Mouse (Mus musculus) frontal cortex, postnatal 10 days (tissue): ENCODE results near the gene Ddx56.

Experiments used
- DNase-seq, 2 experiments: peaks; one replicate each; pipeline ENCODE4 v3.0.0; 2022; ENCODE audit warnings: low spot score in 2 of 2, mixed read lengths in 1 of 2

Gene Ddx56

DNA sequence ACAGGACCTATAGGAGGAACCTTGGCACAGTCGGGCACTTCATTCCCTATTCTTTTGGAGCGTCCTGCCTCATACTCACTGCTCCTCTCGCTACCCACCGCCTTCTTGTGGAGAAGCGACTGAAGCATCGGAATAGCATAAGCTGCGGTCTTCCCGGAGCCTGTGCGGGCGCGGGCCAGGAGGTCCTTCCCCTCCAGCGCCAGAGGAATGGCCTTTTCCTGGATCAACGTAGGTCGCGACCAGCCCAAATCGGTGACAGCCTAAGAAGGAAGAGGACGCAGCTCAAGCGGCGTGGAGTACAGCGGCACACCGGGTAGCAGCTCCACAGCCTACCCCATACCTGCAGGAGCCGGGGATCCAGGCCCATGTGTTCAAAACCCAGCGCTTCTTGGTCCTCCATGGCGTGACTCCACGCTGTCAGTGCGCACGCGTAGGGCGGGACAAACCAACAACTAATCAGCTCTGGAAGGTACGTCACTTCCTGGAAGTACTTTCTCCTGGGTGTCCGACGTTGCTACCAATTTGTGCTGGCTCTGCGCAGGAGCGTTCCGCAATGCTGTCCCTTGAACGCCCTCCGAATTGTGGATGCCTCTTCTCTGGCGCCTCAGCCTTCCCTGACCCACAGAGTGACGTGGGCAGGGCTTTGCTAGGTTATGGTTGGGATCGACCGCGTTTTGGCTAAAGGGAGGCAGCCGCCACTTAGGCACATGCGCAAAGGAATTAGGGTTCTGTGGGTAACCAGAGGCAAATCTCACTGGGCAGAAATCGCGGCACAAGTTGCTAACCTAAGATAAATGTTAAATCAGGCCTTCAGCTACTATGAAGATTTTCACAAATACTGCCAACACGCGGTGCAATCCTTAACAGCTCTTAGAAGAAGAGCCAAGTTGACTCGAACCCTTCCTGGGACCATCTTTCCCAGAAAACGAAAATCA is at the start of gene Ddx56:
Gene Ddx56, minus strand, starts transcription at position 453 of the 935 bp plus-strand sequence.
- peak; percentile 89 to 90 for DNase-seq

DNA sequence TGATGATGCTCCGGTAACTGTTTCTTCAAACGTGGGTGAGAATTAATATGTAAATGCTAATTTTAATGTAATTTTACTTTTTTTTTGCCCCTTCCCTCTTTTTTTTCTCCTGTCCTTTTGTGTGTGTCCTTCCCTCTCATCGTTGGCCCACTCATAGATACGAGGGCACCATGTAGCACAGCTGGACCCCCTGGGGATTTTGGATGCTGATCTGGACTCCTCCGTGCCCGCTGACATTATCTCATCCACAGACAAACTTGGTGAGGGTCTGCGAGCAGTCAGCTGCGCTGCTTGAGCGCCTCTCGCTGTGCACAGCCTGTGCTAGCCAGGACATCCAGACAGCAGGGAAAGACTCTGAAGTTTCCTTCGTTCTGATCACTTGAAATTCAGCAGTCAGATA is 49.2 kb upstream of the Ddx56 start:
- DNase-seq: no peak

DNA sequence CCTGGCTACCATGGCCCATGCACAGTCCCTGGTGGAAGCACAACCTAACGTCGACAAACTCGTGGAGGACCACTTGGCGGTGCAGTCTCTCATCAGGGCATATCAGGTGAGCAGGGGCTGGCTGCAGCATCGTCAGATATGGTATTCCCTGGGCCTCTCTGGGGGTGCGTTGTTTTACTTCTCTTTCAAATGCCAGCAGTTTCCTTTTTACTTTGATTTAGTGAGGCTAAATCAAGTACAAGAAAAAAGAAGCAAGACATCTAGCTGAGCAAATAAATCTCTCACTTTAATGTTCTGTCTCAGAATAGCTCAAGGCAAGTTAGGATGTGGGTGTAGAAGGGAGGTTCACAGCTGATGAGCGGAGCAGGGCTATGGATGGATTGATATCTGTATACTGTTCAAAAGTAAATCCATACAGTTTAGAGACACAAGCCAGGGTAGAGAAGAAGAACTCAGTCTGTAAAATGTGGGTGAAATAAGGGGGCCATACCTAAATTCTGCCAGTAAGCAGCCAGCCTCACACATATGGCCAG is 46.4 kb upstream of the Ddx56 start:
- DNase-seq: no peak

DNA sequence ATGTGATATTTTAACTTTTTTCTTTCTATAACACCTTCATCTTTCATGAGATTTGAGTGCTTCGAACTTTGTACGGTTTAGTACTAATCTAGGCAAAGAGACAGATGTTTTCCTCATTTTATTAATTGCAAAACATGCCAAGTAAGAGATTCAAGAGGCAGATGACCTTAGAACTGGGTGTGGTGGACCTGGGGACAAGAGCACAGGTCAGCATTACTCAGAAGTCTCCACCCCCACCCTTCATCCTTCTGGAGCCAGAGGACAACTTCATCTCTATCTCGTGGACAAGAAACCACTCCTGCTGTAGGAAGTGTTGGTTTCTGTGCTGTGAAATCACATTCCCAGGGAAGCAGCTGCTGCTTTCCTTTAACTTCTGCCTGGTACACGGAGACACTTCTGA is 40.6 kb upstream of the Ddx56 start:
- DNase-seq: no peak

DNA sequence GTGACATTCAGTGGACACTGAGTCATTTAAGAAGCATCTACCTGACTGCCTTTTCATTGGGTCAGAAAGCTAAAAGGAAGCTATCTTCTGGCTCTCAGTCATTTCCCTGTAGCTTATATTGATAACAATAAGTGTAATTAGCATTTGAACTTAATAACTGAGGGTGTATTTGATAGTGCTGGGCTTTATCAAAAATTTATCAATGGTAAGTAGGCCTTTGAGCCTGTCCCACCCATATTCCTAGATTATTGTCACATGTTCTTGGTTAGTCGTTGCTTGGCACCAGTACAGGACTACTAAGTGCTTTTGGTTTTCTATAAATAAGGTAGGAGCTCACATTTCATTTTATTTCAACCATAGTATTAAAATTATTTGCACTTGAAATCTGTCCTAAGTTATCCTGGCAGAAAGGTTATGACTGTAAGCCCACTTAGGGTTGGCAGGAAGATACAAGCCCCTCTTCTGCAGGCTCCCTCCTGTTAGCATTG is 38.4 kb upstream of the Ddx56 start:
- DNase-seq: no peak

DNA sequence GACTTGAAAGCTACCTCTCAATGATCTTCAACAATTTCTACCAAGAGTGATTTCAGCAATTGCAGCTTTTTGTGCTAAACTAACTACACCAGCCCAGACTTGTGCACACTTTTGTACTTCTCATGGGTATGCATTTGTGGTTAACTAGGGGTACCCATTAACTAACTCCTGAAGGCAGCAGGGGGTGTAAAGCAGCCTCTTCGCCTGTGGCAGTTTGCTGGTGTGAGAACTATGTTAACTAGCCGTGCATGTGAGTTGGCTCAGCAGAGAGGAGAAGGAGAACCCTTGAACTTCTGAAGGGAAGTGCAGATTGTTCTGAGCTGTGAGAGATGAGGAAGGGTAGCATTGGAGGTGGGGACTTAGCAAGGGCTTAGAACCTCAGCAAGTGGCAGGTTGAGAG is 35.2 kb upstream of the Ddx56 start:
- DNase-seq: no peak

DNA sequence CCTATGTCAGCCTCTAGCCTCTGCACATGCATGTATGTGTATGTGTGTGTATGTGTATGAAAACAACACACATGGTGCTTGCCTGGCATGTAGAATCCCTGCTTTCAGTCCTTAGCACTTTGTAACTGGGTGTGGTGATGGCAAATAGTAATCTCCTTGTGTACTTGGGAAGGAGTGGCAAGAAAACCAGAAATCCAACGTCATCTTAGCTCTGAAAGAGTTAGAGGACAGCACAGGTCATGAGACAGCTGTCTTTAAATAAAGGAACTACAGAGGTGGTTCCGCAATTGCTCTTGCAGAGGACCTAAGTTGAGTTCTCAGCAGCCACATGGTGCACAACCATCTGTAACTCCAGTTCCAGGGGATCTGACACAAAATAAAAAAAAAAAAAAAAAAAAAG is 31.9 kb upstream of the Ddx56 start:
- DNase-seq: no peak

DNA sequence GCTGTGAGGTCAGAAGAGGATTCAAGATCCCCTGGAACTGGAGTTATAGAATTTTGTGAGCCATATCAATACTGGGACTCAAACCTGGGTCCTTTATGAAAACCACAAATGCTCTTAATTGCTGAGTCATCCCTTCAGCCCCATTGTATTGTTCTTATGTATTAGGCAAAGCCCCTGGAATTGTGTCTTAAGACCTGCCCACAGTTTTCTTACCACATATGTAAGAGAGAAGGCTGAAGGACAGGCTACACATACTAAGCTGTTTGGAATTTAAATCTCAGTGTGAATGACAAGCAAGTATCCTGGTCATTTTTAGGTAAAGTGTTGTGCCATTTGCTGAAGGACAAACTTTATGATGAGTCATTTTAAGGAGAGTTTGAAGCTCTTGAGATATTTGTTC is 28.5 kb upstream of the Ddx56 start:
- DNase-seq: no peak

DNA sequence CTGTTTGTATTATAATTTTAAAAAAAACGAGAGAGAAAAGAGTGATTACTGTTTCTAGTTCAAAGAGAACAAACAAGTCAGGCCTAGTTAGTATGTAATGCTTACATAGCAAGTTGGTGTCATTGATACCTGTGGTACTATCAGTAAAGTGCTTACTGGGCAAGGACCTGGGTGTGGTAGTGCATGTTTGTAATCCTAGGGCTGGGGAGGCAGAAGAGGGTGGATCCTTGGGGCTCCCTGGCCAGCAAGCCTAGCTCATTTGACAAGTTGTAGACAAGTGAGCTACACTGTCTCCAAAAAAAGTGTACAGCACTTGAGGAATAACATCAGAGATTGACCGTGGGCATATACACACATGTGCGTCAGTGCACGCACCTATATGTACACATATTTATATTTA is 27.1 kb upstream of the Ddx56 start:
- no peak for DNase-seq

DNA sequence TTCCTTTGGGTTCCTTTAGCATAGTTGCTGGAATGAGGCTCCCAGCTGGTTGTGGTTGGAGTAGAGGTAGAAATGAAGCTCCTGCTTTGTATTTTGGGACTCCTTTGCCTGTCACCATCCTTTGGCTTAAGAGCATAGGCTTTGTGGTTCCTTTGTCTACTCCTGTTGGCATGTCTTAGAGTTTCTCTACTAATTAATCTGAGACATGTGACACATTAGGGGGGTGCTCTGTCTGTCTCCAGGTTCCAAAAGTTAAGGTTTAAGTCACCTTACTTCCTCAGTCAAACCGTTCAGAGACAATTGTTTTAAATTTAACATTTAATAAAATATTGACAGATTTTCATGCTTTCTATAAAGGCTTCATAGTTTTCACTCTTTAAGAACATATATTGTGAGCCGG is 26.0 kb upstream of the Ddx56 start:
- no peak for DNase-seq

DNA sequence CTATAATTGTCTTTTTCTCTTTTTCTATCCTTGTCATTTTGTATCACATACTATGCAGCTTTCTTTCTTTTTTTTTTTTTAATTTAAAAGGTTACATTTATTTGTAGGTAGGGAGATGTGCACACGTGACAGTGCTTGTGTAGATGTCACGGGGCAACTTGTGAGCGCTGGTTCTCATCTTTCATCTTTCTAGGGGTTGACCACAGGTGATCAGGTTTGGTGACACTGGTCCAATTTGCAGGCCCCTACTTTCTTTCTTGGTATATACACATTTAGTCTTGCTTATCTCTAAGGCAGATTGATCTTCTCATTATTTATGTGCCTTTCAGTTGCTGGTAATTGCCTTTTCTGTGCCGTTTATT is 25.4 kb upstream of the Ddx56 start:
- DNase-seq: no peak

DNA sequence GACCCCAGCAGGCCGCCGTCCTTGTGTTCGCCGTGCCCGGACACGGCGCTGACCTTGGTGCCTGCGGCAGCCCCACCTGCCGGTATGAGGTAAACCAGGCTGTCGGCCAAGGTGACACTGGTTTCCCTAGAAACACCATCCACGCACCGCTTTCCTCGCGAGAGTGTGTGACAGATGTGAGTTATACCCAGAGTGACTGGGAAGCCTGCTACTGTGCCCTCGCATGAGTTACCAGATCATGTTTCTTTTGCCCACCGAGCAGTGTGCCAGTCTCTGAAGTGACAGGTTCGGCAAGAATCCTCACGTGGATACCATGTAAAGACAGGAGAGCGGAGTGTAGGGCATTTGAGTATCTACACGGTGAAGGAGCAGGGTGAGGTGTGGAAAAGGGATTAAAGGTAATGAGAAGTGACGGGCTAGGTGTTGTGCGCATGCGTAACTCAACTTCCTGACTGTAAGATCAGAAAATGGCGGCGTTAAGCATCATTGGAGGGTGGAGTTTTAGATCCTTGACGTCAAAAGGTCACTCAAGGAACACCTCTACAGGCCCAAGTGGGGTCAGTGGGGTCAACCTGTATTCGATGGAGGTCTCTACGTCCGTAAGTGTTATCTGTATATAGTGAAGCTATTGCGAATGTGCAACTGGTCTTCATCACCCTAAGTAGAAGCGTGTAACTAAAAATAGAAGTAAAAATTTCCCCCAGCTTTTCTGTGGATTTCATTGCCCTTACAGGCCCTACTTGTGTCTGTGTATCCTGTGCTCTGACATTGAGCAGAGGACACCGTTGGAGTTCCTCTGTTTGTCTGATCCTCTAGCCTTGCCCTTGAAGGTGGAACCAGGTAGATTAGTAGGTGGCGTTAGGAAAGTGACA is 24.8 kb upstream of the Ddx56 start:
- peak in 1 of 2 experiments; percentile 69 for DNase-seq

DNA sequence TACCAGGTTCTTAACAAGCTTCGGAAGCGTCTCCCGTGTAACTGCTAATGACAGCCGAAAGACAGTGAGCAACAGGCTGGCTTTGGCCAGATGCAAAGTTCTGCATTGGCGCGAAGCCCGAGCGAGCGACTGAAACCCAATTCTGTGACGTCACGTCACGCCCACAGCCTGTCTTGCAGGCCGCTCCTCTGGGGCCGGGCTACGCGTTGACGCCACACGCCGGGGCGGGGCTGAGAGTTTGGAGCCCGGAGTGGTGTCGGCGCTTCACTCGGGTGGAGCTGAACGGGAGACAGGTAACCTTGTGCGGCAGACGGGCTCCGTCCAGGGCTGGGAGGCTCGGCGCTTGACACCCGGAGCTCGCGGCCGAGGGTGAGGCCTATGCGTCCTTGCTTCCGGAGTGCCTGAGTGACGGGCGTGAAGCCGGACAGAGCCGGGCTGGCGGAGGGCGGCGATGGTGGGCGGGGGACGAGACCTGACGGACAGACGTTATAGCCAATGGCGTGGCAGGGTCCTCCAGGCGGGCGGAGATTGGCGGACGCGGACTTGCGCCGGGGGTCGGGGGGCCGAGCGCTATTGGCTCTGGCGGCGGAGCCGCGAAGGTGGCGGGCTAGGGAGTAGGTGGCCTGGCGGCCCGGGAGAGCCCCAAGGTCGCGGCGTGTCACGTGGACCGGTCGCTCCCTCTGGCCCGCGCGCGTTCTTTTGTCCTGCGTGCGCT is 24.0 kb upstream of the Ddx56 start, which contains the start of gene Ogdh:
Gene Ogdh, plus strand, starts transcription at position 233 of the 715 bp plus-strand sequence.
- DNase-seq: peak; percentile 96 to 99

DNA sequence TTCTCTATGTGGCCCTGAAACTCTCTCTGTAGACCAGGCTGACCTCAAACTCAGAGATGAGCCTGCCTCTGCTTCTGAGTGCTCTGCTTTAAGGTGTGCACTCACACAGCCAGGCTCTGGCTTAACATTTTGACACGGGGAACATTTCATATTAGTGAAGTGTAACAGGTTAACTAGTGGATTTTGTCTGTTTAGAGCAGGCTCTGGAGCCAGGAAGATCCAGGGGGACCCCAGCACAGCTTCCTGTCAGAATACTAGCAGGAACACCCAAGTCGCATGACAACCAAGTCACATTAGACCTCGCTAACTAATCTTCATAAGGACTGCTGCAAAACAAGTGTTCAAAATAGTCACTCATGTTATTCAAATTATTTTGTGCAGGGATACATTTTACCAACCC is 23.3 kb upstream of the Ddx56 start:
- DNase-seq: no peak

DNA sequence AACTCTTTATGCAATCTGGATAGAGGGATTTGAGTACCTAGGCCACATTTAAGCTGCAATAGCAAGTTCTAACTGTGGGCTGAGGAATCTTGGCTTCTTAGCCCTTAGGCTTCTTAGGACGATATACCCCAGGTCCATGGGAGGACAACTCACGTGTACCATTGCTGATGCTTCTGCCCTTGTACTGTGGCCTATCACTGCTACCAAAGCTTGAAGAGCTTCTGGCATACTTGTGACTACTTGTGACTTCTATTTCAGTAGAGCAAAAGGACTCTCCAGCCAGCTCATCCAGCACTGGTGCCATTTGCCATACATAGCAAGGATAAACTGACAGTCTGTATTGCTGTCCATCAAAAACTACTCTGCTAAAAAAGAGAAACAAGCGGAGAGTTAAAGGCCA is 22.6 kb upstream of the Ddx56 start:
- no peak for DNase-seq

DNA sequence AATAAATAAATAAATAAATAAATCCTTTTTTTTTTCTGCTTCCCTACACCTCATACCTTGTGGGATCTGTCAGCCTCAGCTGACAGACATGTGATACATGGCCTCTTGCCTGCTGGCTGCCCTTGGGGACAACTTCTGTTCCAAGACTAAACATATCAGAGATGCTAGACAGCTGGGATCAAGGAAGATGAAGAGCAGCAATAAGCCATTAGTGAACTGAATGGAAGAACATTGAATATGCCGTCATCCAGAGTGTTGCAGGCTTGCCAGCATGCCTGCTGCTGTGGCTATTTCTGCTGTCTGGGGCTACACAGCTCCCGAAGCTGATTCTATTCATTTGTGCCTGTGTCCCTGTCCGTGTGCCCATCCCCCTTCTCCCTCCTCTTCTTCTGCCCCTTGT is 15.4 kb upstream of the Ddx56 start:
- no peak for DNase-seq

DNA sequence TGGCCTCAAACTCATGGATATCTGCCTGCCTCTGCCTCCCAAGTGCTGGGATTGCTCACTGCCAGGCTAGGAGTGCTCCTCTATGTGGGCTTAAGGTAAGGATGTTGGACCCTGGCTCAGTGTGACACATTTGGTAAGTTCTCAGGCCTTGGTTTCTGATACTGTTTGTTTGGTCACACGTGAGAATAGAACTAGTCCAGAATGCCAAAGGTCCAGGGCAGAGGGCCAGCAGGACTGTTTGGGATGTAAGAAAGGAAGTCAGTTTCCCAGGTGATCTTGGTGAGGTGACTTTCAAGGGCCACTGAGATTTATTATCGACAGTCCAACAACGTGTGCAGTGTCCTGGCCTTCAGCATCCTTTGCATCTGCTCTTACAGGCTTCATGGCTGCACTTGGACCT is 8.9 kb upstream of the Ddx56 start:
- no peak for DNase-seq

DNA sequence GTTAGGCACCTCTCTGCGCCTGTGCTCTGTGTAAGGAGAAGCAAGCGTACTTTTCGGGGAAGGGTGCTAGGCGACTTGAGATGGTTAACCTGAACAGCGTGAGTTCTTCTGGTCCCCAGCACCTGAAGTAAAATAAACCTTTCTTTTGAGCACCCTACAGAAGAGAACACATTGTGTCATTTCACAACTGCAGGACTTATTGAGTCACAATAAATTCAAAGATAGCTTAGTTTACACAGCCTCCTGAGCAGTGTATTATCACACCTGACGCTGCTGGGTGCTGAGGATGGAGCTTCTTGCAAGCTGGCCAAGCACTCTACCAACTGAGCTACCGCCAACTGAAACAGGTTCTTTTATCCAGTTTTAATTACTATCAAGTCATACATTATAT is 7.5 kb upstream of the Ddx56 start:
- no peak for DNase-seq

DNA sequence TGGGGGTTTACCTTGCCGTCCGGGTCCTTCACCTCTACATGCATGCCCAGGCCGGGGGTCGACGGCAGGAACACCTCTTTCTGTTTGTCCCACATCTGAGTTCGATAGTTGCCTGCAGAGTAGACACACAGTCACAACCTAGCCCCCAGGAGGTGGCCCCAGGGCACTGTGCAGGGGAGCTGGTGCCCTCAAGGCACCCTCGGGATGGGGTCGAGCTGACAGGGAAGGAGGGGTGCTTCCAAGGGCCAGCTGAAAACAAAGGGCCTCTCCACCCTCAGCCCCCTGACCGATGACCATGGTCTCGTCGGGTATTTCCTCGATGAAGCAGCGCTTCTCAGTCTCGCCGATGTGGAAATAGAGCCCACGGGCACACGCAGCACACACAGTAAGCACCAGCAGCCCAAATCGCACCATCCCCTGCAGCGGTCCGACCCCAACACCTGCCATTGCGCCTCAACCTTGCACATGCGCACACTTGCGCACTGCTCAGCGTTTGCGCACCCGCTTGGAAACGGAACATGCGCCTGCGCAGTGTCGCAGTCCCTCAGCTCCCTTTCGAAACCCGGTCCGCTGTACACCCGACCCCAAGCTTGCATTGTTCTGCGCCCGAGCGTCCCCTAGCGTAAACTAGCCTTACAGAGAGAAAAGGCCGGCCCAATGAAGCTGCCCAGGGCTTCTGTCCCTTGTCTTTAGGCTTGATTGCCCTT is 7.0 kb upstream of the Ddx56 start, which contains the start of gene Tmed4:
Gene Tmed4, minus strand, starts transcription at position 484 of the 707 bp plus-strand sequence.
- DNase-seq: peak; percentile 91 to 97

DNA sequence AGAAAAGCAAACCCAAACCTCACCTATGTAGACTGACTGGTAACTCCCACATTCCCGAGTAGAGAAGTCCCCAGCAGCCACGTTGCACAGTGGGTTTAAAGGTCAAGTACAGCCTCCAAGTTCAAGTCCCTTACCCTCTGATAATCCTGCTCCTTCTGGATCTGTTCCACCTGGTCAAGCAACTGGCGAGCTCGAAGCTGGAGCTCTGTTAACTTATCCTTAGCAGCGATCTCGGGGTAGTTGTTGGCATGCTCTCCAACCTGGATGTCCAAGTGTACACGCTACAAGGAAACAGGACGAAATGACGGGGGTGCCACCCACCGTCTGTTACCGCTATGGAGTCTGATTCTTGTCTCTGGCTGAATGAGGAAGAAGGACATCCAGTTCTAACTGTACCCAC is 6.0 kb upstream of the Ddx56 start:
- DNase-seq: no peak

DNA sequence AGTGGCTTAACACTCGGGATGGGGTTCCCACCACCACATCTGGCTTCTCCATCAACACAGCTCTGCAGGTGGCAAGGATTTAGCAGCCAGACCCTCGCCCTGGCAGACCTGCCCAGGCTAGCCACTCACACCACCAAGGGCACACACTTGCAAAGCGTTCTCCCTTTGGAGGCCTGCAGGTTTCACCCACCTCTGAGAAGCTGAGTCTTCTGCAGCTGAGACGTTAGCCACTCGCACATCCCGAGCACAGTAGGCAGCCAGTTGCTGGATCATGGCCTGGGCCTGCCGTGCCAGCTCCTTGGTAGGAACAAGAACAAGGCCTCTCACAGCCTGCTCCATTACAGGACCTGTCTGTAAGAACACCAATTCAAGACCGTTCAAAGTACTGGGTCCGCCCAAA is 951 bp downstream of the Ddx56 start:
- no peak for DNase-seq
